Mouse (Mus musculus) midbrain, postnatal 0 days (tissue): ENCODE data around the gene Sult2b1. TPM values are rescaled to one million over a fixed set of nuclear protein-coding genes. Genes with fewer than 3 reads are reported as not detected.
A peak's percentile ranks its signal among the peaks of the same experiment; 100 is the strongest.

Experiments
- ATAC-seq: fragments of 200-750 bp; cut with Nextera tagmentation; 2 replicates; pipeline ENCODE4 v1.8.0; 2017; ENCODE audit warnings: moderate number of reproducible peaks, mild to moderate bottlenecking, moderate TSS enrichment, moderate library complexity; ENCODE audit not compliant: low FRiP score
- DNase-seq: peaks from one replicate; pipeline ENCODE4 v3.0.0-alpha.2; 2015; ENCODE audit warnings: low spot score
- H3K27ac ChIP-seq: fragments of 300-500 bp; sonication (generic); 2 replicates; pipeline ENCODE4 v1.5.1; 2014; ENCODE audit warnings: low read depth, mild to moderate bottlenecking, low read length, mixed read lengths
- H3K27me3 ChIP-seq: fragments of 300-500 bp; sonication (generic); 2 replicates; pipeline ENCODE4 v1.6.1; 2014; ENCODE audit warnings: low read length, control low read depth, mixed read lengths; ENCODE audit not compliant: insufficient read depth
- H3K36me3 ChIP-seq: fragments of 300-500 bp; sonication (generic); 2 replicates; pipeline ENCODE4 v1.6.1; 2014; ENCODE audit warnings: low read length, control low read depth, mixed read lengths; ENCODE audit not compliant: insufficient read depth
- H3K4me1 ChIP-seq: fragments of 300-500 bp; sonication (generic); 2 replicates; pipeline ENCODE4 v1.6.1; 2014; ENCODE audit warnings: mild to moderate bottlenecking, control low read depth, antibody characterized with exemption, low read length, mixed read lengths; ENCODE audit not compliant: insufficient read depth
- H3K4me2 ChIP-seq: fragments of 300-500 bp; sonication (generic); 2 replicates; pipeline ENCODE4 v1.6.1; 2014; ENCODE audit warnings: low read depth, mild to moderate bottlenecking, low read length, mixed read lengths; ENCODE audit not compliant: poor library complexity, severe bottlenecking
- H3K4me3 ChIP-seq: fragments of 300-500 bp; sonication (generic); 2 replicates; pipeline ENCODE4 v1.5.1; 2014; ENCODE audit warnings: low read depth, mild to moderate bottlenecking, low read length, moderate library complexity
- H3K9ac ChIP-seq: fragments of 300-500 bp; sonication (generic); replicated peaks from 2 replicates; pipeline ENCODE4 v1.6.1; 2014; ENCODE audit warnings: mild to moderate bottlenecking, low read length, moderate library complexity, mixed read lengths; ENCODE audit not compliant: poor library complexity, severe bottlenecking
- H3K9me3 ChIP-seq: fragments of 300-500 bp; sonication (generic); 2 replicates; pipeline ENCODE4 v1.6.1; 2016; ENCODE audit warnings: low read length, control low read depth
- CTCF ChIP-seq: IDR thresholded peaks from 2 replicates; pipeline ENCODE4 v1.5.1; 2016; ENCODE audit warnings: antibody characterized with exemption, mild to moderate bottlenecking
- WGBS: fragments of 180-500 bp; shearing (Covaris S2); extraction: QIAGEN DNeasy Blood & Tissue Kit; methylation state at CpG from one replicate; pipeline ENCODE4 v1.1.7; 2014; 5-methylcytosine and 5-hydroxymethylcytosine counted together
- polyA plus RNA-seq: library from polyadenylated mRNA; unstranded; fragments of >200 nt; fragmentation: Nextera tagmentation; extraction: Ambion mirVana; gene quantifications from 2 replicates; pipeline ENCODE4 v1.2.1, GENCODE M21; 2015
- total RNA-seq: library from RNA; depleted of rRNA; stranded (reverse); fragments of >200 nt; gene quantifications from 2 replicates; pipeline ENCODE4 v1.2.3, GENCODE M21; 2014

The Sult2b1 gene
- total and polyA plus RNA-seq, 2 experiments from 2014 or later = 5.0 to 5.6 TPM

DNA sequence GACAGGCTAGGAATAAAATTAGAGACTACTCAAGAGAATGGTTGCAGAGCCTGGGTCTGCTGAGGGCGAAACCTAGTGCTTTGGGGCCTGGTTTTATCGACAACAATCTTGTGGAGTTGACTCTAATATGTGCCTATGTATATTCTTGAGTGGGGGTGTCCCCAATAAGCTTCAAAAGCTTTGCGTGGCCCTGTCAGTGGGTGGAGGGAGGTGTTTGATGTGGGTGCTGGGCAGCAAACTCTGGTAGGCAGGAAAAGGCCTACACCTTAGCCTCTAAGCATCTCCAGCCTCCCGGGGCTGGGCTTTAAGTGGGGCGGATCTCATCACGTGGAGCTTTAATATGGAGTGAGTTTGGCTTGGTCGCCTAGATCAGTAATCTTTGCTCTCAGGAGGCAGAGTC lies 14.5 kb upstream of the Sult2b1 start:
- 45% methylated on average over 7 of the region's 7 CpGs for WGBS
- Histone ChIP-seq H3K4me2 (0 out of 2 replicates have a peak overlapping the region, but pooled peaks have one; percentile 38), H3K36me3 (peaks cover 54% of the 10 kb centered on the region), H3K27ac (no peak overlapping the region), H3K9me3 (no peaks in the 10 kb centered on the region), H3K4me3 (no peak overlapping the region), H3K4me1 (no peaks in the 10 kb centered on the region), H3K27me3 (no peaks in the 10 kb centered on the region), H3K9ac (no peak overlapping the region)
- DNase-seq (no peak), ATAC-seq (no peak)
- no peak for TF ChIP-seq CTCF

DNA sequence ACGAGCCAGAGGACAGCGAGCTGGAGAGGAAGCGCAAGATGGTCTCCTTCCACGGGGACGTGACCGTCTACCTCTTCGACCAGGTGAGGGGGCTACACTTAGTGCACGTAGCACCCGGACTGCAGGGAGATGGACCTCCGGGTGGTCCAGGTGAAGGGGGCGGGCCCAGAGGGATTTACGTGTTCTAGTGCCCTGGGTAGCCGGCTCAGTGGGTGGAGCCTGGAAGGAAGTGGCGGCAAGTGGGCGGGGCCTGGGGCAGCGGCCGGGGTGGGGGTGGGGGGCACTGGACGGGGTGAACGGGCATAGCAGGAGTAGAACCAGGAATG lies 14.0 kb upstream of the Sult2b1 start:
- Histone ChIP-seq H3K27ac (no peak overlapping the region), H3K27me3 (no peaks in the 10 kb centered on the region), H3K4me1 (no peaks in the 10 kb centered on the region), H3K9me3 (no peaks in the 10 kb centered on the region), H3K4me3 (peak overlapping the region; percentile 17), H3K4me2 (peak overlapping the region; percentile 38), H3K36me3 (peaks cover 54% of the 10 kb centered on the region), H3K9ac (peak overlapping the region; percentile 30; the same call in 1 of the 2 replicates)
- WGBS = 2% methylated on average over 19 of the region's 19 CpGs
- DNase-seq (no peak), ATAC-seq (no peak)
- no peak for TF ChIP-seq CTCF

DNA sequence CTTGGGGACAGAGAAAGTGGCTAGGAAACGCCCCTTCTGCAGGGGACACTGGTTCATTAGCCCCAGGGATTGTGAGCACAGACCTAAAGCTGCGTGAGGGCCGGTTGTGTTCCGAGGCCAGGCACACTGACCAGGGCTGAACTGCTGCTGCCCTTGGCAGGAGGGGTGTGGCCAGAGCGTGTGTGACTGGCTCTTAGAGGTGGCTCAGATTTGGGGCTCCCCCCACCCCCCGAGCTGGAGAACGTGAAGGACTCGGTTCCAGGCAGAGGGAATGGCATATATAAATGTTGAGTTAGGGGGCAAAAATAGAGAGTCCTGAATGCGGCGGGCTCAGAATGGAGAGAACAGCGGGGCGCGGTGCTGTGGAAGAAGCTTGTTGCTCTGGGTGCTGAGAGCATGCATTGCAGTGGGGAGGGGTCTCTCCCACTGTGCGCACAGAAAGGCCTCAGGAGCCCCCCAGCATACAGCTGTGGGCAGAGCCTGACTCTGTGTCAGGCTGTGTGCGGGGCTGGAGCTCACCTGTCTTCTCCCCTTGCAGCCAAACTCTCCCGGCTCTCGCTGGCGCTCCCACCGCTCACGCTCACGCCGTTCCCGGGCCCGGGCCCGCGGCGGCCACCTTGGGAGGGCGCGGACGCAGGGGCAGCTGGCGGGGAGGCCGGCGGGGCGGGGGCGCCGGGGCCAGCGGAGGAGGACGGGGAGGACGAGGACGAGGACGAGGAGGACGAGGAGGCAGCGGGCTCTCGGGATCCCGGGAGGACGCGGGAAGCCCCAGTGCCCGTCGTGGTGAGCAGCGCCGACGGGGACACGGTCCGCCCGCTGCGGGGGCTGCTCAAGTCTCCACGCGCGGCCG lies 13.4 kb upstream of the Sult2b1 start:
- Histone ChIP-seq H3K9me3 (no peaks in the 10 kb centered on the region), H3K9ac (peak overlapping the region; percentile 30), H3K27me3 (no peaks in the 10 kb centered on the region), H3K4me3 (peak overlapping the region; percentile 17), H3K27ac (0 out of 2 replicates have a peak overlapping the region, but pooled peaks have one; percentile 2), H3K4me1 (no peaks in the 10 kb centered on the region), H3K36me3 (peaks cover 55% of the 10 kb centered on the region), H3K4me2 (peak overlapping the region; percentile 38)
- TF ChIP-seq CTCF = no peak
- ATAC-seq = no peak; the same call in 1 of the 2 replicates
- 6% methylated on average over 52 of the region's 60 CpGs for WGBS
- no peak for DNase-seq

DNA sequence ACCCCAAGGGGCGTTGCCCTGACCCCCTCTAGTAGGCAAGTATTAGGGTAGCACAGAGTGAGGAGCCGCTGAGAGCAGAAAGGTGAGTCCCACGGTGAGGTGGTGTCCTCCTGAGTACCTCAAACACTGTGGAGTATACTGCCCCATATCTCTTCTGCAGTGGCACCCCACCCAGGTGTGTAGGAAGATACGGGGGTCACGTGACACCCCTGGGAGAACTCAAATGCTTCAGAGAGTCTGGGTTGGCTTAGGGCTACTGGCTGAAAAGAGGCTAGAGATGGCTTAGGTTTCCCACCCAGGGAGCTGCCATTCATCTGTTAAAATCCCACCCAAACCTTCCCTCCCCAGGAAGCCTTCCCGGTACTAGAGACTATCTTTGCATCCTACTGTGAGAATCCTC lies 12.5 kb upstream of the Sult2b1 start:
- no peaks in the 10 kb centered on the region for H3K9me3 ChIP-seq
- H3K4me3 ChIP-seq = no peak overlapping the region
- H3K27me3 ChIP-seq = no peaks in the 10 kb centered on the region
- H3K4me2 ChIP-seq = peak overlapping the region; percentile 38; the same call in 1 of the 2 replicates
- 0 out of 2 replicates have a peak overlapping the region, but pooled peaks have one; percentile 2 for H3K27ac ChIP-seq
- ATAC-seq (no peak), DNase-seq (no peak)
- H3K36me3 ChIP-seq = peaks cover 55% of the 10 kb centered on the region
- peak overlapping the region; percentile 30; the same call in 1 of the 2 replicates for H3K9ac ChIP-seq
- no peaks in the 10 kb centered on the region for H3K4me1 ChIP-seq
- TF ChIP-seq CTCF = no peak
- 37% methylated on average over 6 of the region's 6 CpGs for whole genome bisulfite sequencing

DNA sequence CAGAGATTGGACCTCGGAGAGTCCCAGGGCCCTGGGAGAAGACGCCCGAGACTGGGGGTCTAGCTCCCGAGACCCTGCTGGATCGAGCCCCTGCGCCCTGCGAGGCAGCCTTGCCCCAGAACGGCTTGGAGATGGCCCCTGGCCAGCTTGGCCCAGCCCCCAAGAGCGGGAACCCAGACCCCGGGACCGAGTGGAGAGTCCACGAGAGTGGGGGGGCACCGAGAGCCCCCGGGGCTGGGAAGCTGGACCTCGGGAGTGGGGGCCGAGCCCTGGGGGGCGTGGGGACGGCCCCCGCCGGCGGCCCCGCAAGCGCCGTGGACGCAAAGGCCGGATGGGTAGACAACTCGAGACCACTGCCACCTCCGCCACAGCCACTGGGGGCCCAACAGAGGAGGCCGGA lies 10.5 kb upstream of the Sult2b1 start:
- Histone ChIP-seq H3K4me2 (no peak overlapping the region), H3K27me3 (no peaks in the 10 kb centered on the region), H3K9ac (no peak overlapping the region), H3K27ac (no peak overlapping the region), H3K4me1 (no peaks in the 10 kb centered on the region), H3K9me3 (no peaks in the 10 kb centered on the region), H3K36me3 (peaks cover 55% of the 10 kb centered on the region), H3K4me3 (no peak overlapping the region)
- TF ChIP-seq CTCF = no peak
- DNase-seq = no peak
- no peak for ATAC-seq
- 94% methylated on average over 29 of the region's 29 CpGs for WGBS

DNA sequence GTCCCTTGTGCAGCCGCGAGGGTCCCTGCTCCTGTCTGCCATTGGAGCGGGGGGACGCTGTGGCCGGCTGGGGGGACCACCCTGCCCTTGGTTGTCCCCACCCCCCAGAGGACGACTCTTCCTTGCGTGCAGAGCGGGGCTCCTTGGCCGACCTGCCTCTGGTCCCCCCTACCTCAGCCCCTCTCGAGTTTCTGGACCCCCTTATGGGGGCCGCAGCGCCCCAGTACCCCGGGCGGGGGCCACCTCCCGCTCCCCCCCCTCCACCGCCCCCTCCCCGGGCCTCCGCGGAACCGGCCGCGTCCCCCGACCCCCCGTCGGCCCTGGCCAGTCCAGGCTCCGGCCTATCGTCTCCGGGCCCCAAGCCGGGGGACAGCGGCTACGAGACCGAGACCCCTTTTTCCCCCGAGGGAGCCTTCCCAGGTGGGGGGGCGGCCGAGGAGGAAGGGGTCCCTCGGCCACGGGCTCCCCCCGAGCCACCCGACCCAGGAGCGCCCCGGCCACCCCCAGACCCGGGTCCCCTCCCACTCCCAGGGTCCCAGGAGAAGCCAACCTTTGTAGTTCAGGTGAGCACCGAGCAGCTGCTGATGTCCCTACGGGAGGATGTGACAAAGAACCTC lies 9.6 kb upstream of the Sult2b1 start:
- peaks cover 64% of the 10 kb centered on the region for H3K36me3 ChIP-seq
- H3K9me3 ChIP-seq = no peaks in the 10 kb centered on the region
- no peak overlapping the region for H3K4me2 ChIP-seq
- no peak for DNase-seq
- TF ChIP-seq CTCF = no peak
- H3K27me3 ChIP-seq = no peaks in the 10 kb centered on the region
- no peak overlapping the region for H3K9ac ChIP-seq
- 92% methylated on average over 42 of the region's 44 CpGs for WGBS
- no peak for ATAC-seq
- H3K27ac ChIP-seq = no peak overlapping the region
- no peak overlapping the region for H3K4me3 ChIP-seq
- no peaks in the 10 kb centered on the region for H3K4me1 ChIP-seq
